Mouse (Mus musculus) spleen, adult 2 months (tissue): ENCODE measurements around the gene Nxn. TPM values are rescaled to one million over a fixed set of nuclear protein-coding genes. Genes with fewer than 3 reads are reported as not detected.

Experiments
- DNase-seq, 2 experiments: peaks; one replicate each; pipeline versions ENCODE4 v3.0.0 to v3.0.0-alpha.2; 2012 to 2021; ENCODE audit warnings: low spot score in 2 of 2, low read depth in 1 of 2
- H3K27ac ChIP-seq: fragments of 200-500 bp; 2 replicates; pipeline ENCODE4 v1.5.1; 2012; ENCODE audit warnings: low read length, inconsistent platforms; ENCODE audit not compliant: insufficient read depth
- H3K27me3 ChIP-seq: fragments of 200-500 bp; 2 replicates; pipeline ENCODE4 v1.6.1; 2012; ENCODE audit warnings: mild to moderate bottlenecking, moderate library complexity, low read length, inconsistent platforms; ENCODE audit not compliant: control insufficient read depth, insufficient read depth
- H3K36me3 ChIP-seq: fragments of 200-500 bp; 2 replicates; pipeline ENCODE4 v1.6.1; 2012; ENCODE audit warnings: mild to moderate bottlenecking, low read length, inconsistent platforms; ENCODE audit not compliant: control insufficient read depth, insufficient read depth
- H3K4me1 ChIP-seq: fragments of 200-500 bp; 2 replicates; pipeline ENCODE4 v1.6.1; 2011; ENCODE audit warnings: inconsistent platforms; ENCODE audit not compliant: control insufficient read depth, insufficient read depth, insufficient read length
- H3K4me3 ChIP-seq: fragments of 200-500 bp; 2 replicates; pipeline ENCODE4 v1.5.1; 2011; ENCODE audit warnings: mild to moderate bottlenecking, inconsistent platforms; ENCODE audit not compliant: insufficient read depth, insufficient read length; ENCODE audit errors: extremely low read depth
- CTCF ChIP-seq: fragments of 200-500 bp; IDR thresholded peaks from 2 replicates; pipeline ENCODE4 v1.5.1; 2011; ENCODE audit warnings: mild to moderate bottlenecking, inconsistent platforms; ENCODE audit not compliant: insufficient read depth, insufficient read length, insufficient replicate concordance; ENCODE audit errors: extremely low read depth
- POLR2A ChIP-seq: fragments of 200-500 bp; IDR thresholded peaks from 2 replicates; pipeline ENCODE4 v1.6.1; 2011; ENCODE audit warnings: low read depth, low read length, inconsistent platforms
- WGBS: fragments of 180-500 bp; shearing (Covaris S2); methylation state at CpG from one replicate; pipeline ENCODE4 v1.1.7; 2018; 5-methylcytosine and 5-hydroxymethylcytosine counted together
- polyA plus RNA-seq: library from polyadenylated mRNA; depleted of rRNA; stranded (reverse); fragments of >200 nt; gene quantifications from 2 replicates; pipeline ENCODE4 v1.2.3, GENCODE M21; 2012

The Nxn gene
- polyA plus RNA-seq, 1 experiment, result 6.9 TPM

DNA sequence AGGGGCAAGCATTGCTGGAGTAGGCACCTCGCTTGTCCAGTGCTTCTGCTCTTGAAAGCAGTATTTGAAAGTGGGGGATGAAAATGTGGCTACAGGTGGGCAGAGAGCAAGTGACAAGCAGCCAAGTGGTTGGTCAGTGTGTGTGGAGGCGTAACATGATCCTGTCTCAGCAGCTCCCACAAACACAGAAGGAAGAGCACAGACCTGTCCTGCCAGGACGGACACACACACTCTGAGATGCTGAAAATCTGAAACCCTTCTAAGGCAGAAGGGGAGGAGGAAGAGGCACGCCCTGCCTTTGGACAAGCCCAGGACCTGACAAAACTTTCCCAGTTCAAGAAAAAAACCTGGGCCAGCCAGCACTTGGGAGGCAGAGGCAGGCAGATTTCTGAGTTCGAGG is 34.9 kb downstream of the Nxn start:
- 88% methylated on average over 5 of the region's 5 CpGs for WGBS
- TF ChIP-seq CTCF, result no peak
- TF ChIP-seq POLR2A, result no peak
- H3K36me3 ChIP-seq, result no peaks in the 10 kb centered on the region
- DNase-seq, result no peak
- no peak overlapping the region for H3K4me3 ChIP-seq
- no peak overlapping the region for H3K27ac ChIP-seq
- H3K27me3 ChIP-seq, result no peaks in the 10 kb centered on the region
- no peaks in the 10 kb centered on the region for H3K4me1 ChIP-seq

DNA sequence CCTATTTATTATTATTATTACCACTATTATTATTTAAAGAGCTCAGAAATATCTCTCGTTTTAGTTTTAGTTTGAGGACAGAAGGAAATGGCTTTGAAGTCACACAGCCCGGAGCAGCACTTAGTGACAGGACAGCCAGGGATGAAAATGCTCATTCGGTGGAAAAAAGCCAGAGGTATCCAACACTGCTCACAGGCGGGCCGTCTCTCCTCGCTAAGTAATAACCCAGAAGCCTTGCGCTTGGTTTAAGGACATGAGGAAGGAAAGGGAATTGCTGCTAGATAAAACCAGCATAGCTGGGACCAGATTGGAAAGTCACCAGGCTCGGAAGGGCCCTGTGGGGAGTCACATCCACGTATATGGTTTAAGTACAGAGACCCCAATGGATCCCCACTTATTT is 35.3 kb downstream of the Nxn start:
- Histone ChIP-seq H3K27me3 (no peaks in the 10 kb centered on the region), H3K27ac (no peak overlapping the region), H3K36me3 (no peaks in the 10 kb centered on the region), H3K4me1 (no peaks in the 10 kb centered on the region), H3K4me3 (no peak overlapping the region)
- TF ChIP-seq CTCF (no peak), POLR2A (no peak)
- no peak for DNase-seq
- 91% methylated on average over 9 of the region's 9 CpGs for WGBS

DNA sequence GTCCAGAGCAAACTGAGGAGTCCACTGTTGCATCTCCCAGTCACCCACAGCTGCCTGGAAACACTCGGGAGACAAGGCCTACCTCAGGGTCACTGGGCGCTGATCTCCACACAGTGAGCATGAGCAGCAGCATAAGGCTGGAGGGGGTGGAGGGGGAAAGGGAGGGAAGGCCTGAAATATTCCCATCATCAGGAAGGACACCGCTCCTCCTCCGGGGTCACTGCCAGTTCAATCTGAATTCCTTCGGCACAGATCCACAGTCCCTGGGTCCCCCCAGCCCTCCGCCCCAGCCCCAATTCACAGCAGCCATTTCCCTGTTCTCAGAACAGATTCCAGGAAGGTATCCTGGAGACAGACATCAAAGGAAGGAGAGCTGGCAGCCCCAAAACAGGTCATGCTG is 35.8 kb downstream of the Nxn start:
- DNase-seq, result no peak
- no peaks in the 10 kb centered on the region for H3K27me3 ChIP-seq
- no peaks in the 10 kb centered on the region for H3K36me3 ChIP-seq

DNA sequence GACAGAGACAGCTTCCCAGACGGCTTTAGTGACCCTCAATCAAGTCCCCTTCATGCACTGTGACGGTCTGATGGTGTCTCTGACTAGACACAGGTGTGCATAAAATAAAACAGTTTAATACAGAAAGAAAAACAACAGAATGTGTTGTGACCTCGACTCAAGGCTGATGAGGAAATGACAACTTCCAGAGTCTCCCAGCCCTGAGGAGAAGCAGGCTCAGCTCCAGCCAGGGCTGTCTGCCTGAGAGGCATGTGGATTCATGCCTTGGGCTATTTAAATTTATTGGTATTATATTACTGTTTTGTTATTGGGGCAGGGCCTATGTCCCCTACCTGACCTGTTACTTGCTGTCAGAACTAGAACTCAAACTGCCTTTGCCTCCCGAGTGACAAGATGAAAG is 37.5 kb downstream of the Nxn start:
- Histone ChIP-seq H3K27me3 (no peaks in the 10 kb centered on the region), H3K4me1 (no peaks in the 10 kb centered on the region), H3K4me3 (no peak overlapping the region), H3K36me3 (no peaks in the 10 kb centered on the region), H3K27ac (no peak overlapping the region)
- no peak for DNase-seq
- 69% methylated on average over 4 of the region's 4 CpGs for WGBS
- TF ChIP-seq CTCF (no peak), POLR2A (no peak)

More for the DNA sequence above, 35.8 kb downstream of the Nxn start:
- no peak overlapping the region for H3K4me3 ChIP-seq
- WGBS, result 79% methylated on average over 6 of the region's 6 CpGs
- H3K4me1 ChIP-seq, result no peaks in the 10 kb centered on the region
- no peak for TF ChIP-seq POLR2A
- no peak for TF ChIP-seq CTCF
- H3K27ac ChIP-seq, result no peak overlapping the region

DNA sequence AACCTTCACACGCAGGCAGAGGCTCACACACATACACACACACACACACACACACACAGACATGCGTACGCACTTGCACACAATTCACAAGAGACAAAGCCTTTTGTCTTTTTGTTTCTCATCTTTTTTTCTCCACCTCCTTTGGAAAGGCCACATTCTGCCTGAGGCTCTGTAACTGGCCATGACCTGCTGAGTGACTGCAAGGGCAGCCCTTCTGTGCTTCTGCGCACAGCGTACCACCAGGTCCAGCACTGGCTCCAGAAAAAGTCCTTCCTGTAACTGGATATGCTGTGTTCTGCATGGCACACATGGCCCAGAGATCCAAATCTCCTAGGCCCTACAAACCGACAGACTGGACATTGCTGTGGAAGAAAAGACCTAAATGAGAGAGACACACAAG is 38.7 kb downstream of the Nxn start:
- Histone ChIP-seq H3K4me3 (no peak overlapping the region), H3K27me3 (no peaks in the 10 kb centered on the region), H3K36me3 (no peaks in the 10 kb centered on the region), H3K27ac (no peak overlapping the region), H3K4me1 (no peaks in the 10 kb centered on the region)
- no peak for TF ChIP-seq POLR2A
- no peak for DNase-seq
- WGBS, result 88% methylated on average over 6 of the region's 6 CpGs

DNA sequence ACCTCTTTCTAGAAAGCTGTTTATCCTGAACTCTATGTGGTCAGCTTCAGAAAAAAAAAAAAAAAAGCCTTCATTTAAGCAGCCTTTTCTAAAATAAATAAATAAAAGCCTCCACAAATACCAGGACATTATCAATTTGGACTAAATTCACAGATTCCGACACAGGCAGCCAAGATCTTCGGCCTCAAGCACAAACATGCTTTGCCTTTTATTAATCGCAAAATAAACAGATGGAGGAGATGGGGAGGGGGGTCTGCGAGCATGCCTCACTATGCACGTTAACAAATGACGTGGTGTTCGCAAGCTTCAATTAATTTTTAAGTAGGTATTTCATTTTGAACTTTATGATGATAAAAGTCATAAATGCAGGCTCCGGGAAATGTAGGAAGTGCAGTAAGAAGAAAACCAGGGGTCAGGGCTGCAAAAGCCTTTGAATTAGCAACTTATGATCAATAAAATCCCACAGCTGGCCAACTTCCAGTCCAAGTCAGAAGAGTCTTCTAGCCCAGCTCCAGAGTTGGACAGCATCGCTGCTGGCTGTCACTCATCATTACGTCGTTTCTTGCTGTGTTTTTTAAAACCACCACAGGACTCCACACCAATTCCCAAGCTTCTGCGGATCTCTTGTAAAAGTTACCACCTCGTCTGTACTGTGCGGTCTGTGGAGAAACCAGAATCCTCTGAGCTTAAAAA is 40.2 kb downstream of the Nxn start:
- Histone ChIP-seq H3K4me1 (no peaks in the 10 kb centered on the region), H3K27me3 (no peaks in the 10 kb centered on the region), H3K4me3 (no peak overlapping the region), H3K36me3 (no peaks in the 10 kb centered on the region), H3K27ac (no peak overlapping the region)
- DNase-seq, result no peak
- 93% methylated on average over 14 of the region's 14 CpGs for WGBS
- TF ChIP-seq POLR2A (no peak), CTCF (no peak)

DNA sequence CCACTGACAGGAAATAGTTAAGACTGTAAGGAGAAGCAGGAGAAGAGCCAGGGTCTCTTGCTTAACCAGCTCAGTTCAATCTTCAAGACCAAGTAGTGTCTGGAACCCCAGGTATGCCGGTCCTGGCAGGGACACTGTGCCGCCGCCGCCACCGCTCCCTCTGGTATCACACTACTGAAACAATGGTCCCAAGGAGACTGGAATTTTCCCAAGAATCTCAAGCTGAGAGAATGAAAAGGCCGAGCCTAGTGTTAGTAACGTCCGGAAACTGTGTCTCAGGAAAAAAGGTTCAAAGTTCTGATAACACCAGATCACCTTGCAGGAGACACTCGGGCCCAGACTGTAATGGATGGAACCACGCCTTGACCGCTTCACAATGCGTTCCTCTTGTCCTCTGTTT is 41.5 kb downstream of the Nxn start:
- TF ChIP-seq CTCF, result no peak
- TF ChIP-seq POLR2A, result no peak
- Histone ChIP-seq H3K27me3 (no peaks in the 10 kb centered on the region), H3K27ac (no peak overlapping the region), H3K4me1 (no peaks in the 10 kb centered on the region), H3K36me3 (no peaks in the 10 kb centered on the region), H3K4me3 (no peak overlapping the region)
- no peak for DNase-seq
- WGBS, result 92% methylated on average over 12 of the region's 12 CpGs
